In the genomic region with DNA sequence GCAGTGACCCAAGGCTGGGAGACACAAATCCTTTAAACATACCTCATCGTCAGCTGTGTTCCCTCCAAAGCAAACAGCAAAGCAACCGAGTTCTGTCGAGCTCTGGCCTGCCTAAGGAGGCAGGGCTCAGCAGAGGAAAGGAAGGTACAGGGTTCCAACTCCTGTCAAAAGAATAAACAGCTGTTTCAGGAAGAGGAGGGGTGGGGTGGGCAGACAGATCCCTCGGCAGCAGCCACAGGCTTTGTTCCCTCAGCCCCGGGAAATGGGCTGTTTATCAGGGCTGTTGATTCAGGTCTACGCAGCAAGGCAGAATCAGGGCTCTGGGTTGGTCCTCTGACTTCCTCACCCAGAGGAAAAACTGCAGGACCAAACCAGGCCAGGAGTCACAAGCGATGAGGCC, we compare ENCODE assay signal across 9 mouse cellular contexts. TPM values are rescaled to one million over a fixed set of nuclear protein-coding genes. Genes with fewer than 3 reads are reported as not detected.
A peak's percentile ranks its signal among the peaks of the same experiment; 100 is the strongest.
DNase-seq lines count a peak whose midpoint lies in the region; ATAC-seq lines count a peak whose summit lies in the region.
"Had no signal": no experiment of that assay in that cellular context is flagged by ENCODE, and none has a peak within 500 bp of the region (broad histone marks: within the 10 kb centered on the region; RNA-seq: fewer than 3 reads in every experiment).

No protein-coding gene starts in this region.

- 0 out of 2 replicates have a peak overlapping the region, but pooled peaks have one; percentile 24 for H3K27ac ChIP-seq in embryonic facial prominence, embryonic 12.5 days
- peak overlapping the region; percentile 79 for H3K27ac ChIP-seq in intestine, embryonic 16.5 days (ENCODE audit: low read length)

- no peak for ATAC-seq in embryonic facial prominence, embryonic 12.5 days (ENCODE audit: insufficient number of reproducible peaks, insufficient read depth, low FRiP score, low TSS enrichment)
- ATAC-seq in intestine, embryonic 16.5 days, result peak; percentile 59

- 0 out of 2 replicates have a peak overlapping the region, but pooled peaks have one; percentile 5 for H3K4me2 ChIP-seq in embryonic facial prominence, embryonic 12.5 days (replicated peaks)
- H3K4me2 ChIP-seq in intestine, embryonic 16.5 days (ENCODE audit: low read depth, low read length), result peak overlapping the region; percentile 32; the same call in 1 of the 2 replicates

- peak; percentile 32 for DNase-seq in ZHBTc4 (ENCODE audit: low read depth, low spot score)
- peak; percentile 71 to 77 for DNase-seq in lung, adult 18-20 months
- no peak for DNase-seq in left cerebral cortex, adult 18-20 months (ENCODE audit: low spot score in 2 of 2)
- DNase-seq in left cerebral cortex, adult 8-10 months (ENCODE audit: low spot score in 2 of 2), result no peak
- no peak for DNase-seq in left cerebral cortex, postnatal 10 days (ENCODE audit: extremely low spot score in 1 of 2, low spot score in 2 of 2)
- no peak for DNase-seq in frontal cortex, postnatal 25 days (ENCODE audit: low spot score in 2 of 2)

- no peaks in the 10 kb centered on the region for H3K9me3 ChIP-seq in embryonic facial prominence, embryonic 12.5 days
- no peaks in the 10 kb centered on the region for H3K9me3 ChIP-seq in intestine, embryonic 16.5 days (ENCODE audit: control insufficient read depth, low read length)

- no peak overlapping the region for H3K9ac ChIP-seq in embryonic facial prominence, embryonic 12.5 days
- peak overlapping the region; percentile 36; the same call in 1 of the 2 replicates for H3K9ac ChIP-seq in intestine, embryonic 16.5 days (ENCODE audit: low read depth, low read length)

- H3K27me3 ChIP-seq in embryonic facial prominence, embryonic 12.5 days, result no peaks in the 10 kb centered on the region
- no peaks in the 10 kb centered on the region for H3K27me3 ChIP-seq in intestine, embryonic 16.5 days (replicated peaks; ENCODE audit: control insufficient read depth, insufficient read depth, low read length)

- H3K4me3 ChIP-seq in embryonic facial prominence, embryonic 12.5 days, result no peak overlapping the region
- 0 out of 2 replicates have a peak overlapping the region, but pooled peaks have one; percentile 17 for H3K4me3 ChIP-seq in intestine, embryonic 16.5 days (ENCODE audit: low read length)

- no peaks in the 10 kb centered on the region for H3K36me3 ChIP-seq in embryonic facial prominence, embryonic 12.5 days
- H3K36me3 ChIP-seq in intestine, embryonic 16.5 days (ENCODE audit: control insufficient read depth, insufficient read depth, low read length), result no peaks in the 10 kb centered on the region

- 33% methylated on average over 7 of the region's 7 CpGs for WGBS in embryonic facial prominence, embryonic 12.5 days
- 24% methylated on average over 7 of the region's 7 CpGs for WGBS in intestine, embryonic 16.5 days

- intact Hi-C loops in left cerebral cortex, postnatal 10 days (cut with DNase I), result no loop called here

- H3K4me1 ChIP-seq in embryonic facial prominence, embryonic 12.5 days, result peaks cover 19% of the 10 kb centered on the region
- peaks cover 30% of the 10 kb centered on the region for H3K4me1 ChIP-seq in intestine, embryonic 16.5 days (ENCODE audit: control insufficient read depth, insufficient read depth, low read length)

RNA-seq across cellular contexts. Expression of gene Ggta1, which starts 30.6 kb away (rescaled TPM):
- 9.8 and 10.8 TPM in 2 replicates for polyA plus RNA-seq in embryonic facial prominence, embryonic 12.5 days (2016; fragmentation: Nextera tagmentation; extraction: Ambion mirVana)
- polyA plus RNA-seq in intestine, embryonic 16.5 days (2015; fragmentation: Nextera tagmentation; extraction: Ambion mirVana), result 13.9 and 14.6 TPM in 2 replicates
- 1 to 10 TPM; 3.3 to 3.6 TPM for total RNA-seq in left cerebral cortex, adult 18-20 months (2021)
- total RNA-seq in left cerebral cortex, adult 8-10 months (2022), result 1 to 10 TPM; 4.0 to 7.7 (median 5.6) TPM
- 1 to 10 TPM; 3.7 to 4.2 TPM for total RNA-seq in left cerebral cortex, postnatal 10 days (2021)

RNA-seq across cellular contexts. Expression of gene 4930402F06Rik, which starts 35.5 kb away (rescaled TPM):
- not detected in 2 replicates for polyA plus RNA-seq in embryonic facial prominence, embryonic 12.5 days (2016; fragmentation: Nextera tagmentation; extraction: Ambion mirVana)
- polyA plus RNA-seq in intestine, embryonic 16.5 days (2015; fragmentation: Nextera tagmentation; extraction: Ambion mirVana), result not detected in 2 replicates
- not detected for total RNA-seq in left cerebral cortex, adult 18-20 months (2021)
- total RNA-seq in left cerebral cortex, adult 8-10 months (2022), result not detected
- total RNA-seq in left cerebral cortex, postnatal 10 days (2021), result not detected
- total RNA-seq: gastrocnemius, postnatal 4 days had no signal

Comparison
In these comparisons a context has a peak if more than half of its experiments do, and no peak if none do; other contexts are left out.
1. DNase-seq: peak in ZHBTc4 (single experiment) and lung, adult 18-20 months (2 of 2); none in left cerebral cortex, adult 18-20 months (0 of 2), left cerebral cortex, adult 8-10 months (0 of 2), left cerebral cortex, postnatal 10 days (0 of 2) and frontal cortex, postnatal 25 days (0 of 2).